Comparison of ENCODE assay signal across 9 mouse cellular contexts in genomic region chr11:68408127-68408526, GRCm38 (mm10). TPM values are rescaled to one million over a fixed set of nuclear protein-coding genes. Genes with fewer than 3 reads are reported as not detected.
DNase-seq lines count a peak whose midpoint lies in the region; ATAC-seq and TF ChIP-seq lines count a peak whose summit lies in the region.
"Had no signal": no experiment of that assay in that cellular context is flagged by ENCODE, and none has a peak within 500 bp of the region (broad histone marks: within the 10 kb centered on the region; RNA-seq: fewer than 3 reads in every experiment).

No protein-coding gene starts in this region.

- peak; percentile 47; the same call in 1 of the 2 replicates for TF ChIP-seq CTCF in G1E (IDR thresholded peaks at IDR 0.05; ENCODE audit: low read depth, low read length)
- TF ChIP-seq CTCF in liver, postnatal 0 days (IDR thresholded peaks at IDR 0.05; ENCODE audit: low read depth): peak; percentile 87
- TF ChIP-seq CTCF in olfactory bulb, adult 2 months (IDR thresholded peaks at IDR 0.05; ENCODE audit: insufficient read depth, low read depth, low read length): peak; percentile 44

- peaks cover 2% of the 10 kb centered on the region; the same call in 1 of the 2 replicates for H3K27me3 ChIP-seq in G1E (ENCODE audit: insufficient read depth, low read length)
- H3K27me3 ChIP-seq in liver, postnatal 0 days (ENCODE audit: insufficient read depth, low read length): peaks cover 6% of the 10 kb centered on the region; the same call in 1 of the 2 replicates

- no peak overlapping the region for H3K27ac ChIP-seq in liver, postnatal 0 days (ENCODE audit: low read depth)
- no peak overlapping the region for H3K27ac ChIP-seq in olfactory bulb, adult 2 months (ENCODE audit: insufficient read depth, low read depth, low read length)
- H3K27ac ChIP-seq: heart, embryonic 13.5 days had no signal

- WGBS in liver, postnatal 0 days (ENCODE audit: insufficient replicate concordance): 45% methylated on average over 2 of the region's 2 CpGs
- WGBS in olfactory bulb, adult 2 months: 57% methylated on average over 2 of the region's 2 CpGs

- DNase-seq in A20 (ENCODE audit: low read depth, low spot score) (peak; percentile 59), G1E (ENCODE audit: low spot score) (peak; percentile 13)
- DNase-seq in cerebellum, adult 18-20 months: peak; percentile 81 to 82
- peak; percentile 29 to 90 for DNase-seq in frontal cortex, adult 2 months (ENCODE audit: extremely low spot score in 1 of 2, low spot score in 1 of 2)
- DNase-seq in kidney, adult 9 months: peak; percentile 85
- peak; percentile 68 for DNase-seq in liver, postnatal 0 days
- DNase-seq in yolk sac, embryonic 10.5 days (ENCODE audit: low spot score): peak; percentile 39

- no peak for TF ChIP-seq EP300 in liver, postnatal 0 days (IDR thresholded peaks at IDR 0.05; ENCODE audit: low read depth)

- no peak overlapping the region for H3K4me2 ChIP-seq in liver, postnatal 0 days (ENCODE audit: low read depth, low read length)
- H3K4me2 ChIP-seq: heart, embryonic 13.5 days had no signal

- no peaks in the 10 kb centered on the region for H3K9me3 ChIP-seq in G1E (replicated peaks)
- no peaks in the 10 kb centered on the region for H3K9me3 ChIP-seq in liver, postnatal 0 days (ENCODE audit: low read length)
- H3K9me3 ChIP-seq: heart, embryonic 13.5 days had no signal

- no peaks in the 10 kb centered on the region for H3K36me3 ChIP-seq in G1E (replicated peaks)
- H3K36me3 ChIP-seq in liver, postnatal 0 days (replicated peaks; ENCODE audit: insufficient read depth, low read length): no peaks in the 10 kb centered on the region
- H3K36me3 ChIP-seq: heart, embryonic 13.5 days had no signal

- no peaks in the 10 kb centered on the region for H3K4me1 ChIP-seq in G1E (ENCODE audit: insufficient read depth, low read depth, low read length)
- H3K4me1 ChIP-seq in liver, postnatal 0 days (ENCODE audit: insufficient read depth): no peaks in the 10 kb centered on the region
- no peaks in the 10 kb centered on the region for H3K4me1 ChIP-seq in olfactory bulb, adult 2 months (ENCODE audit: control insufficient read depth, insufficient read depth, low read length)

- H3K9ac ChIP-seq in liver, postnatal 0 days (replicated peaks): no peak overlapping the region
- H3K9ac ChIP-seq: heart, embryonic 13.5 days had no signal

- no peak overlapping the region for H3K4me3 ChIP-seq in G1E (ENCODE audit: low read depth, low read length)
- H3K4me3 ChIP-seq in liver, postnatal 0 days (ENCODE audit: low read depth, low read length): no peak overlapping the region
- H3K4me3 ChIP-seq in olfactory bulb, adult 2 months (ENCODE audit: insufficient read depth, low read depth, low read length): no peak overlapping the region
- H3K4me3 ChIP-seq: heart, embryonic 13.5 days had no signal

- no peak for ATAC-seq in G1E (ENCODE audit: extremely low read depth, insufficient number of reproducible peaks, low FRiP score, poor library complexity, severe bottlenecking)
- no peak for ATAC-seq in liver, postnatal 0 days

- no peak for TF ChIP-seq POLR2A in olfactory bulb, adult 2 months (IDR thresholded peaks at IDR 0.05; ENCODE audit: insufficient read depth, low read depth, low read length)

RNA-seq across cellular contexts. Expression of gene Ntn1, which starts 7.5 kb away (rescaled TPM):
- total RNA-seq in G1E (2014; fragmentation: Nextera tagmentation): not detected in 2 replicates
- under 0.01 TPM in 1 of 2 replicates, not detected in the other for total RNA-seq in G1E (2017)
- not detected in 2 replicates for polyA plus RNA-seq in G1E (2012)
- 6.0 and 6.2 TPM in 2 replicates for polyA plus RNA-seq in frontal cortex, adult 2 months (2012; rRNA removed)
- 0.76 and 0.95 TPM in 2 replicates for polyA plus RNA-seq in liver, postnatal 0 days (2015; fragmentation: Nextera tagmentation; extraction: Ambion mirVana)
- polyA plus RNA-seq in olfactory bulb, adult 2 months (2012; ENCODE audit: insufficient read depth, insufficient read length, low replicate concordance, missing spikeins): not detected in 2 replicates

RNA-seq across cellular contexts. Expression of gene Pik3r5, which starts 23.8 kb away (rescaled TPM):
- total RNA-seq in G1E (2014; fragmentation: Nextera tagmentation) (not detected in 2 replicates), G1E (2017) (0.49 TPM in 1 of 2 replicates, not detected in the other)
- polyA plus RNA-seq in G1E (2012): 0.02 TPM in 1 of 2 replicates, not detected in the other
- 1.5 and 2.0 TPM in 2 replicates for polyA plus RNA-seq in frontal cortex, adult 2 months (2012; rRNA removed)
- 0.82 and 0.86 TPM in 2 replicates for polyA plus RNA-seq in liver, postnatal 0 days (2015; fragmentation: Nextera tagmentation; extraction: Ambion mirVana)
- not detected in 2 replicates for polyA plus RNA-seq in olfactory bulb, adult 2 months (2012; ENCODE audit: insufficient read depth, insufficient read length, low replicate concordance, missing spikeins)

Comparison
In these comparisons a context has a peak if more than half of its experiments do, and no peak if none do; other contexts are left out.
1. DNase-seq: peak in every context shown above with its lines; median percentile 85 in kidney, adult 9 months; 82 in cerebellum, adult 18-20 months; 68 in liver, postnatal 0 days; 60 in frontal cortex, adult 2 months; 59 in A20; 39 in yolk sac, embryonic 10.5 days; 13 in G1E.